Mouse (Mus musculus): ENCODE measurements around the gene Zfp771. TPM values are rescaled to one million over a fixed set of nuclear protein-coding genes. Genes with fewer than 3 reads are reported as not detected.

The Zfp771 gene
- 10 to 100 TPM; 17.1 to 20.9 TPM for total RNA-seq (2021)

DNA sequence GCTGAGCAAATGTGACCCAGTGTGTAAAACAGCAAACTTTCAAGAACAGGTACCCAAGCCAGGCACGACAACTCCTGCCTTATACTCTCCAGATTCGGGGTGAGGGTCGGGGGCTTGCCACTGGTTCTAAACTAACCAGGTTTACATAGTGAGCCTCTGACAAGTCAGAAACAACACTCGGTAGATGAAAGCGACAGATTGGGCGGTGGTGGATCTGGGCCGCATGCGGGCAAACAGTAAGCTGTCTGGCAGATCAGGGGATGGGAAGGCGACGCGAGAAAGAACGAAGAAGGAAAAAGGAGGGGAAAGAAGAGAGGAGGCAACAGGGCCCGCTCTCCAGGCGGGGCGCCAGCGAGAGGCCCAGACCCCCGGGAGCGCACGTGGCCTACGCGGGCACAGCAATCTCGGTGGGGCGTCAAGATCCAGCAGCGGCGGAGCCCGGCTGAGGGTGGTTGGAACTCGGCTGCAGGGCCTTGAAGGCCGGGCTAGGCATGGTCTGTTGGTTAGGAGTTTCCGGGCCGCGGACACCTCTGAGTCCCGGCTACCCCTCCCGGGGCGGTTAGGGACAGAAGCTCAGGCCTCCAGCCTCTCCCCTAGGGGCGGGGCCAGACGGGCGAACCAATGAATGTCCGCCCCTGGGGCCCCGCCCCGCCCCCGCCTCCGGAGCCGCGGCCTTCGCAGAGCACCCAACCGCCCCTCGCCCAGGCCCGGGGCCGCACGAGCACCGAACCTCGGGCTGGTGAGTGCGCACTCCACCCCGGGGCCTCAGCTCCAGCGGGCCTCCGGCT is at the start of gene Zfp771:
Gene Zfp771 (plus strand): TSS at position 405 of the 788 bp plus-strand sequence.
- peak; percentile 90 for DNase-seq (ENCODE audit: low spot score)

DNA sequence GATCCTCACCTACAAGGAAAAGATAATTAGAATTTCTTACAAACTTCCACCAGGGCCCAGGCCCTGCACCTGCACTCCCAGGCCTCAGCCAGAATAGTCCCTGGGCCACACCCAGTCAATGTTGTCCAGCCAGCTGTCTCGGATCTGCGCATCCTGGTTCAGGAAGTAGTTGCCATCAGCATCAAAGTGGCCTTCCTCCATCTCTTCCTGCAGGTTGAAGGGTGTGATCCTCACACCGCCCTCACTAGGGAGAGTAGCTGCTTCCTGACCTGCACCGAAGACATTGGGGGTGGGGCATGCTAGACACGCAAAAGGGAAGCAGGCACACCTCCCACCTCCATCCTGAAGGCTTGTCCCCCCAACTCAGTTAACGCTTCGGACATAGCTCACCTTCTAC is 49.4 kb upstream of the Zfp771 start:
- intact Hi-C loops (cut with DNase I), result no loop called here
- no peak for DNase-seq (ENCODE audit: low spot score)

More for the DNA sequence above, at the start of gene Zfp771:
- intact Hi-C loops (cut with DNase I), result no loop called here

DNA sequence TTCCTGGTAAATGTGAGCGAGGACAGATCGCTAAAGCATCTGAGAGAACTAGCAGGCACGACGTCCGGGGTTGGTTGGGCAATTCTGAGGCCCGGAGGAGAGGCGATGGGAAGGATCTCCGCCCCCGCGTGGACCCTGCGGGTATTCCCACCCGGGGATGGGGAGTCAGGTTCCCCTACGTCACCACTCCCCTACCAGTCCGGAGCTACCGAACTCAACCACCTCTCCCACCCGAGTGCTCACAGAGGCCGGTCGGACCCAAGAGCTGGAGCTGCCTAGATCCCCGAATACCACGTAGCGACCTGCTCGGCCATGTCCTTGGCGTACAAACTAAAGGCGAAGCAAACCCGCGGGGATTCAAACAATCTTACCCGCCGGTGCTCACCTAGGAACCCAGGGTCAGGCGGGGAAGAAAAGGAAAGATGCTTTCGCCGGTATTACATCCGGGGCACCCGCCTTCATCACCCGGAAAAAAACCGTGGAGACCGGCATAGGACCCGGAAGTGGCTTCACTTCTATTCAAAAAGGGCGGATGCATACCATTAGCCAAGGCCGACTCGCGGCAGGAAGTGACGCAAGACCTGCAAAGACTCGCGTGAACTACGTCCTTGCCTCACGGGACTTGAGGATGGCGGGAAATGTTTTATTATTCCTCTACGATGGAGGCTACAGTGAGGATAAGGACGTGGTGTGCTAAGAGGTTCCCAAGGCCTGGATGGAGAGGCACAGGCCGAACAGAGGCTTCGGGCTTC is 48.4 kb upstream of the Zfp771 start, which contains the start of gene Cd2bp2:
Gene Cd2bp2 (minus strand): TSS at position 507 of the 752 bp plus-strand sequence.
- intact Hi-C loops (cut with DNase I), result no loop called here
- DNase-seq (ENCODE audit: low spot score), result peak; percentile 92

DNA sequence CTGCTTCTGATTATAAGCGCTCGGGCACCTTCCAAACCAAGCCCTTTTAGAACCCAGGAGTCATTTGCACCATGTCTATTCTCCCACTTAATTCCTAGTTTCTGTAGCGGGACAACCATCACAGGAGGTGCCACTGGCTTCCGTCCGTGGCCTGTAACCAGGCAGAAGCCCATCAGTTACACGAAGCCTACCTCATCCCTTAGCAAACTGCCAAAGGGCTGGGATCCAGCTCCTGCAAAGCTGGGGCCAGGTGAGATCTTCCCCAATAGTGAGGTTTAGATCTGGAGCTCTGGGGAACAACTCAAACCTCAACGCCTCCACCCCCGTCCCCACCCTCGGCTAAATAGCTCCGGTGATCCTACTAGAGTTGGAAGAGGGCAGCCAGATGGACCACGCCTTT is 47.6 kb upstream of the Zfp771 start:
- DNase-seq (ENCODE audit: low spot score), result no peak
- intact Hi-C loops (cut with DNase I), result no loop called here

- intact Hi-C loops (cut with DNase I), result no loop called here
- no peak for DNase-seq (ENCODE audit: low spot score)
These were observed 37.5 kb upstream of the Zfp771 start for GRCm38 (mm10) chr7:127206606-127207005.

GRCm38 (mm10) chr7:127207374-127208294 is 36.4 kb upstream of the Zfp771 start:
- no peak for DNase-seq (ENCODE audit: low spot score)
- intact Hi-C loops (cut with DNase I), result no loop called here

GRCm38 (mm10) chr7:127208295-127208552 is 35.9 kb upstream of the Zfp771 start, which contains the start of gene Tbc1d10b:
Tbc1d10b (minus strand) TSS chr7:127208468.
- no peak for DNase-seq (ENCODE audit: low spot score)
- intact Hi-C loops (cut with DNase I), result no loop called here

DNA sequence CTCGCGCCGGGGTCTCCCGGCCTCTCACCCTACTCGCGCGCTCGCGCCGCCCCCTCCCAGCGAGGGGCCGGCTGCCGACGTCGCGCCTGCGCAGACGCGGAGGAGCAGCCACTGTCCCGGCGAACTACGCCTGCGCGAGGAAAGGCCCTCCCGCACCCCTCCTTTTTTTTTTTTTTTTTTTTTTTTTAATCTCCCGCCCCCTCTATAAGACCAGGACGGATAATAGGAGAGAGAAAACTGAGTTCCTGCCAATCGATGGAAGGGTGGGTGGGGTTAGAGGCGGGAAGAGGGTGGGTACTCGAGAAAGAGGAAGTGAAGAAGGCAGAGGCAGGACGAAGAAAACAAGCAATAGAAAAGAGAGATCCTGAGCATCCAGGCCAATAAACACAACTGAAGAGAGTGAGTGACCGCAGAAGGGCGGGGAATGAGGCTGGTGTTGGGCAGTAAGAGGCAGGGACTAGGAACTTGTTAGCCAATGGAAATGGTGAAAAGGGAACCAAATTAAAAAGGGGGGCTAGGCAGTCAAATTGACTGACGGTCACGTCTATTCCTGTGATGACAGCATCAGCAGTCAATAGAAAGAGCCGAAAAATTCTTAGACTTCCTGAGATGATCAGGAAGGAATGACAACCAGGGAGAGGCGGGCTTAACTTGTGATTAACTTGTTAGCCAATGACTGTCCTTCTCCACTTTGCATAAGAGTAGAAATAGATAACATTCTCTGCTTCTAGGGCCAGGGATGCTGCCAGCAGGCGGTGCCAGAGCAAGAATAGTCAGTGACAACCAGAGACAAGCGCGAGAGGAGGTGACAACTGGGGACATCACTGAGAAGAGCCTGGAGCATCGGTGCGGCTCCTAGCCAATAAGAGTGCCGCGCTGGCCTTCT is 35.3 kb upstream of the Zfp771 start, which contains the start of gene Mylpf:
Gene Mylpf (plus strand): TSS at position 338 of the 886 bp plus-strand sequence.
- intact Hi-C loops (cut with DNase I), result no loop called here
- peak; percentile 94 for DNase-seq (ENCODE audit: low spot score)

- DNase-seq (ENCODE audit: low spot score), result no peak
- intact Hi-C loops (cut with DNase I), result no loop called here
These were observed 34.2 kb upstream of the Zfp771 start for GRCm38 (mm10) chr7:127209851-127210250.

GRCm38 (mm10) chr7:127210266-127210665 is 33.8 kb upstream of the Zfp771 start:
- DNase-seq (ENCODE audit: low spot score), result no peak
- intact Hi-C loops (cut with DNase I), result no loop called here

GRCm38 (mm10) chr7:127211014-127211745 is 32.9 kb upstream of the Zfp771 start:
- intact Hi-C loops (cut with DNase I), result no loop called here
- no peak for DNase-seq (ENCODE audit: low spot score)

DNA sequence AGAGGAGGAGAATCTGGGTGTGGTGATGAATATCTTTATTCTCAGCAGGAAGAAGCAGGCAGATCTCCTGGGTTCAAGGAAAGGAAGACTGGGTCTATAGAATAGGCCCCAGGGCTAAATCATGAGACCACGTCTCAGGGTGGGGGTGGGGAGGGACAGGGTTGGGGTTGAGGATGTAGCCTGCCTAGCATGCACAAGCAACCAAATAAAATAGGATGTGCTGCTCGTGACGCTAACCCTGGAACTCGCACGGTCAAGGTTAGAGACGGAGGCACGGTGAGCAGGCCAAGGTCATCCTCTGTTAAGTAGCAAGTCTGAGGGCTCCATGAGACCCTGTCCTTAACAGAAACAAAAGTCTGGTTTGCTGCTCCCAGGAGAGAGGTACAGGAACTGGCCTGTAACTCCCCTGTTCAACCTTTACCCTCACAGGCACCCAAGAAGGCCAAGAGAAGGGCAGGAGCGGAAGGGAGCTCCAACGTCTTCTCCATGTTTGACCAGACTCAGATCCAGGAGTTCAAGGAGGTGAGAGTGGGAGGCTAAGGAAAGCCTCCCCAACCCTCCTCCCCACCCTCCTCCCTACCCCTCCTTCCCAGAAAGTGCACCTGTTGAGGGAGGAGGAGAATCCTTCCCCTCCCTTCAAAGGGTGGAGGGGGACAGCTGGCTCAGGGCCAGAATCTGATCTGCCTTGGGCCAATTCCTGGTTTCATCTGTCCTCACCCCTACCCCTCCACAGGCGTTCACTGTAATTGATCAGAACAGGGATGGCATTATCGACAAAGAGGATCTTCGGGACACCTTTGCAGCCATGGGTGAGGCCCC is 31.4 kb upstream of the Zfp771 start:
- DNase-seq (ENCODE audit: low spot score), result no peak
- intact Hi-C loops (cut with DNase I), result no loop called here

GRCm38 (mm10) chr7:127213485-127213884 is 30.6 kb upstream of the Zfp771 start:
- intact Hi-C loops (cut with DNase I), result no loop called here
- DNase-seq (ENCODE audit: low spot score), result no peak

DNA sequence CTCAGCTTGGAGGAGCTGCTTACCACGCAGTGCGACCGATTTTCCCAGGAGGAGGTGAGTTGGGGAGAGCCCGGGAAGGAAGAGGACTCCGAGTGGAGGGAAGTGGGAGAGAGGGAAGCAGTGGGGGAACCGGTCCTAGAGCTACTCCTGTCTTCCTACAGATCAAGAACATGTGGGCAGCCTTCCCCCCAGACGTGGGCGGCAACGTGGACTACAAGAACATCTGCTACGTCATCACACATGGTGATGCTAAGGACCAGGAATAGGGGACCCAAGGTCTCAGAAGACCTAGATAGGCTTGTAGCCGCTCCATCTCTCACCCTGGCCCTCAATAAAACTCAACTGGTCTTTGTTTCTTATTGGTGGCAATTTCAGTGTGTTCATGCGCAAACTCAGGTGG is 30.1 kb upstream of the Zfp771 start:
- intact Hi-C loops (cut with DNase I), result loop anchor here (2.0 kb wide), 1 partner anchor 17 kb away; no protein-coding TSS in a partner anchor
- no peak for DNase-seq (ENCODE audit: low spot score)

DNA sequence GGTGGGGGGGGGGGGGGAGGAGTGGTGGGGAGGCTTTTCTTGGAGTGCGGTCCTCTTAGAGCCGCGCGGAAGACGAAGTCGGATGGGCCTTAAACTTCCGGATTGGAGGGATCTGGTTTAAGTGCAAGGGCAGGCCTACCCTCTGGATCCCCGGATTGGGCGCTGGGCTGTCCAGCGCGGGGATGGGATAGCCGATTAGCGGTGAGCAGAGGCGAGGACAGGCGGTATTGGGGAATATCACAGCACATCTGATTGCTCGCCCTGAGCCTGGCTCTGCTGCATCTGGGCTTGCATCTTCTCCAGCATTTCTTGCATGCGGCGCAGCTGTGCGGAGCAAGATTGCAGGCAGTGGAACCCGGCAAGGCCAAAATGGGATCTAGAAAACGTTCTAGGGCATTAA is 29.6 kb upstream of the Zfp771 start:
- intact Hi-C loops (cut with DNase I), result loop anchor here (2.0 kb wide), 1 partner anchor 16 kb away; no protein-coding TSS in a partner anchor
- no peak for DNase-seq (ENCODE audit: low spot score)

GRCm38 (mm10) chr7:127214981-127215871 is 28.8 kb upstream of the Zfp771 start:
- DNase-seq (ENCODE audit: low spot score), result peak; percentile 26
- intact Hi-C loops (cut with DNase I), result loop anchor here (2.0 kb wide), 1 partner anchor 16 kb away; no protein-coding TSS in a partner anchor

DNA sequence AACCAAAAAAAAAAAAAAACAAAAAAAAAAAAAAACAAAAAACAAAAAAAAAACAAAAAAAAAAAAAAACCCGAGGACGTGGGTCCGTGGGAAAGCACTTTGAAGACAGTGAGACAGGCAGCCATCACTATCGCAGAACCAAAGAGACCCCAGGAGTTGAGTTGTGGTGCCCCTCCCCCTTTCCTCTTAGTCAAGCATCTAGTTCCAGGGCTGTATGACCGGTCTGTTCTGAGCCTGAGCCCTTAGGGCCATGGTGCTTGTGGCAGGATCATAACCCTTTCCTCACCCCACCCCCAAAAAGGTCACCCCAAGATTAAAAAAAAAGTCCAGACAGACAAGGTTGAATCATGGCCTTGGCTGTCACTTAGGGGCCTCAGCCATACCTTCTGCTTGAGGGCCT is 27.8 kb upstream of the Zfp771 start:
- intact Hi-C loops (cut with DNase I), result no loop called here

More for the DNA sequence above, 27.8 kb upstream of the Zfp771 start:
- no peak for DNase-seq (ENCODE audit: low spot score)
